Mouse (Mus musculus) E14TG2a.4 (cell line): Measurements from ENCODE around the gene Tpk1.

ENCODE experiments used
- CTCF ChIP-seq: conservative IDR thresholded peaks from 2 replicates; pipeline ENCODE4 v1.5.1; 2014; ENCODE audit warnings: low read length
- NANOG ChIP-seq: IDR thresholded peaks from 2 replicates; pipeline ENCODE4 v1.6.1; 2014; ENCODE audit warnings: borderline replicate concordance, low read length, mixed read lengths

GRCm38 (mm10) chr6:43581809-43582208 is 84.3 kb downstream of the Tpk1 start:
- TF ChIP-seq CTCF (no peak), NANOG (no peak)
